Mouse (Mus musculus) spleen, adult 2 months (tissue): ENCODE measurements around the gene Sh3pxd2b.

ENCODE experiments used
- CTCF ChIP-seq: fragments of 200-500 bp; IDR thresholded peaks from 2 replicates; pipeline ENCODE4 v1.5.1; 2011; ENCODE audit warnings: mild to moderate bottlenecking, inconsistent platforms; ENCODE audit not compliant: insufficient read depth, insufficient read length, insufficient replicate concordance; ENCODE audit errors: extremely low read depth
- POLR2A ChIP-seq: fragments of 200-500 bp; IDR thresholded peaks from 2 replicates; pipeline ENCODE4 v1.6.1; 2011; ENCODE audit warnings: low read depth, low read length, inconsistent platforms

DNA sequence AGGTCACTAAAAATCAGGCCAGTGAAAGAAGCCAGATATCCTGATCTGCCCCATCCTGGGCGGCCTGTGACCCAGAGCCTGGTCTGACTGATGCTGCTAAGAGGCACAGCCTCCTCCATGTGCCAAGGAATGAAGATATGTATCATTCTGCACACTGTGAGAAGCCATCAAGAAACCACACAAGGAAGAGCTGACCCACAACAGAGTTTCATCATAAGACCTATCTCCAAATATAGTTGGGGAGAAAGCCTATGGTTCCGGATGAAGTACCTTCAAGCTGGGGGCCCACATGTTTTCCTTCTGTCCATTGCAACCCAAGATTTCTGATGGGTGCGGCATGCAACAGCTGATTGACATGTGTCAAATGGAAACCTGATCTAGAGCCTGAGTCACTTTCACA lies 31.6 kb upstream of the Sh3pxd2b start:
- TF ChIP-seq CTCF (no peak), POLR2A (no peak)
